Mouse (Mus musculus): Measurements from ENCODE around the gene Cnot3. TPM values are rescaled to one million over a fixed set of nuclear protein-coding genes. Genes with fewer than 3 reads are reported as not detected.

The Cnot3 gene
- polyA plus RNA-seq, 1 experiment from 2014 or later: 88.1 TPM

DNA sequence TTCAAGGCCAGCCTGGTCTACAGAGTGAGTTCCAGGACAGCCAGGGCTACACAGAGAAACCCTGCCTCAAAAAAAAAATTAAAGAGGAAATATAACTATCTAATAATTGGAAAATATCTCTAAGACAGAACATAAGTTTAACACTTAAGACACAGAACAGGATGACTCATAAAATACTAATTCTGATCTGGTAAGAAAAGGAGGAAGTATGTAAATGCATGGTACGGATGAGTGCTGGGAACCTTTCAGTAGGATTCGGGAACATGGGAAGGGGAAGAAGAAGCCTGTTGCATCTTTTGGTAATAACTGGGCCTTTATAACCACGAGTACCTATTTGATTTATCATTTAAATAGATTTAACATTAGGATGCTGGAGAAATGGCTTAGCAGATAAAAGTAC is 31.0 kb upstream of the Cnot3 start:
- H3K9me3 ChIP-seq (ENCODE audit: control insufficient read depth, low read length): no peaks in the 10 kb centered on the region
- H3K36me3 ChIP-seq (ENCODE audit: control insufficient read depth, insufficient read depth, low read length): no peaks in the 10 kb centered on the region
- no peak overlapping the region for H3K4me2 ChIP-seq (ENCODE audit: low read depth, low read length, severe bottlenecking)
- H3K9ac ChIP-seq (ENCODE audit: low read length): no peak overlapping the region
- WGBS: 76% methylated on average over 3 of the region's 3 CpGs
- no peaks in the 10 kb centered on the region for H3K27me3 ChIP-seq (ENCODE audit: control insufficient read depth, insufficient read depth, low read length)
- H3K27ac ChIP-seq (ENCODE audit: low read depth, low read length): no peak overlapping the region
- ATAC-seq (replicated peaks; ENCODE audit: low FRiP score) (no peak), DNase-seq (ENCODE audit: low spot score) (no peak)
- no peak overlapping the region for H3K4me3 ChIP-seq (ENCODE audit: low read depth, low read length)
- H3K4me1 ChIP-seq (replicated peaks; ENCODE audit: control insufficient read depth, insufficient read depth, low read length): no peaks in the 10 kb centered on the region; the same call in 1 of the 2 replicates

DNA sequence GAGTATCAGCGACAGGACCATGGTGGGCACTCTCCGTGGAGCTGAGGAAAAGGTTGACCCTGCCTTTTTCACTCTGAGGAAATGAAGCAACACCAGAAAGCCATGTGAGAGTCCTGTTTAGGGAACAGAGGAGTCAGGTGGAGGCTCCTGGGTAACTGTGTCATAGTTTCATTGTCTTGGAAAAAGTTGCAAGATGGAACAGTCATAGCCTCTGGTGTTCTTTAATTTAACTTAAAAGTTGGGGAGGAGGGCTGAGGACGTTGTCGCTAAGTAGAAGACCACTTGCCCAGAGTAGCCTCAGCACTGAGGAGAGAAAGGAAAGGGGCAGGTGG is 29.0 kb upstream of the Cnot3 start, which contains the start of gene Oscar:
TSS of gene Oscar (minus strand) at position 101 of the 332 bp plus-strand sequence.
- no peaks in the 10 kb centered on the region for H3K27me3 ChIP-seq (ENCODE audit: control insufficient read depth, insufficient read depth, low read length)
- H3K9ac ChIP-seq (ENCODE audit: low read length): no peak within 1 kb of the TSS
- peak within 1 kb of the TSS; percentile 69; the same call in 1 of the 2 replicates for H3K4me2 ChIP-seq (ENCODE audit: low read depth, low read length, severe bottlenecking)
- no peaks in the 10 kb centered on the region for H3K9me3 ChIP-seq (ENCODE audit: control insufficient read depth, low read length)
- peak within 1 kb of the TSS; percentile 77 for H3K4me3 ChIP-seq (ENCODE audit: low read depth, low read length)
- H3K27ac ChIP-seq (ENCODE audit: low read depth, low read length): no peak within 1 kb of the TSS
- ATAC-seq (replicated peaks; ENCODE audit: low FRiP score) (no peak), DNase-seq (ENCODE audit: low spot score) (no peak)
- 83% methylated on average over 4 of the region's 4 CpGs for WGBS
- peaks cover 3% of the 10 kb centered on the region; the same call in 1 of the 2 replicates for H3K36me3 ChIP-seq (ENCODE audit: control insufficient read depth, insufficient read depth, low read length)
- H3K4me1 ChIP-seq (replicated peaks; ENCODE audit: control insufficient read depth, insufficient read depth, low read length): no peaks in the 10 kb centered on the region; the same call in 1 of the 2 replicates

DNA sequence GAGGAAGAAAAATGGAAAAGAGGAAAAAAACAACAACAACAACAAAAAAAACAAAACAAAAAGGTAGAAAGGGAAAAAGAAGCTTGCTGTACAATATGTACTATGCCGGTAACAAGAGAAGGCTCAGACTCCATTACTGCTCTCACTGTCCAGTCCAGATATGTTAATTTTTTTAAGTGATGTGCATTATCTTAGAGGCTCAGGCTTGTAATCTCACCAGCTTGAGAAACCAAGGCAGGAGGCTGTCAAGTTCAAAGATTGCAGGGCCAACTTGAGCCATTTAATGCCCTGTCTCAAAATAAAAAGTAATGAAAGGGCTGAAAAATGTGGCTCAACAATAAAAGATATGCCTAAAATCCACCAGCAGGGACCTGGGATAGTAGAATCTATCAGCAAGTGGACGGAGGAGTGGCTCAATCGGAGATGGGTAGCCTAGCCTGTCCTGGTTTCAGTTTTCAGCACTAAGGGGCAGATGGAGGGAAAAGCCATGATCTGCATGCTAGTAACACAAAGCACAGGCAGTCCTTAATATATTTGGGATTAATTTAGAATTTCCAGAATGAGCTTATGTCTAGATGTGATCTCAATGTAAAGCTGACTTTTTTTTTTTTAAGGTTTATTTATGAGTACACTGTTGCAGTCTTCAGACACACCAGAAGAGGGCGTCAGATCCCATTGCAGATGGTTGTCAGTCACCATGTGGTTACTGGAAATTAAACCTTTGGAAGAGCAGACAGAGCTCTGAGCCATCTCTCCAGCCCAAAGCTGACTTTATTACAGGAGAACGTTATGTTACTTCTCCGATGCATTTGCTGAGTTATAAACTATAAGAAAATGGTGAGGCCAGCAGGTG is 28.5 kb upstream of the Cnot3 start:
- no peak overlapping the region for H3K27ac ChIP-seq (ENCODE audit: low read depth, low read length)
- H3K9ac ChIP-seq (ENCODE audit: low read length): no peak overlapping the region
- no peaks in the 10 kb centered on the region; the same call in 1 of the 2 replicates for H3K4me1 ChIP-seq (replicated peaks; ENCODE audit: control insufficient read depth, insufficient read depth, low read length)
- peaks cover 3% of the 10 kb centered on the region; the same call in 1 of the 2 replicates for H3K36me3 ChIP-seq (ENCODE audit: control insufficient read depth, insufficient read depth, low read length)
- no peaks in the 10 kb centered on the region for H3K27me3 ChIP-seq (ENCODE audit: control insufficient read depth, insufficient read depth, low read length)
- no peaks in the 10 kb centered on the region for H3K9me3 ChIP-seq (ENCODE audit: control insufficient read depth, low read length)
- no peak for DNase-seq (ENCODE audit: low spot score)
- peak; percentile 47 for ATAC-seq (replicated peaks; ENCODE audit: low FRiP score)
- peak overlapping the region; percentile 77 for H3K4me3 ChIP-seq (ENCODE audit: low read depth, low read length)
- 41% methylated on average over 6 of the region's 6 CpGs for WGBS
- H3K4me2 ChIP-seq (ENCODE audit: low read depth, low read length, severe bottlenecking): peak overlapping the region; percentile 69; the same call in 1 of the 2 replicates

DNA sequence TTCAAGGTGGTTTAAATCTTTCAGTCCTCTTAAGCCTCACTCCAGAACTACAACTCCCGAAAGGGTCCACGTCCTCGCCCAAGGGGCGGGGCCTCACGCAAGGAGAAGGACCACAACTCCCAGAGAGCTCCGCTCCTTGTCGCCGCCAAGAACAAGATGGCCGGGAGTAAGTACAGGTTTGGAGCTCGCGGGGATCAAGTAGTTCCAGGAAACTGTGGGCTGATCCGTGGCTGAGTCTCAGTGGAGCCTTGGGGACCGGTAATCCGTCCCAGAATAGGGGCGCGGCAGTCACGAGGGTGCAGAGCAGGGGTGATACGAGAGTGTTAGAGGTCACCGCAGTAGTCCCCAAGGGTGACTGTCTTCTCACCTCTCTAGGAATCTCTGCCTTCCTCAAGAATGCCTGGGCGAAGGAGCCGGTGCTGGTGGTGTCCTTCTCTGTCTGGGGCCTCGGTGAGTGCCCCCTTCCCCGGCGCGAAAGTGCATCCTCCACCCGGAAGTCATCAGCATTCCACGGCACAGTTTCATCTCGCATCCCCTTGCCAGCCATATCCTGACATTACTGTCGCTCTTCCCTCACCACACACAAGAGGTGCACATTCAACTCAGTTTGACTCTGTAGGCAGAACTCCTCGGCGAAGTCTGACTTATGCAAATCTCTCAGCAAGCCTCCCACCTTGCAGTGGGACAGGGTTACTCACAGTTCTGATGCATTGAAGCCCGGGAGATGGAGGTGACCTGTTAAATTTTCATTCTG is 27.6 kb upstream of the Cnot3 start, which contains the start of gene Ndufa3:
TSS of gene Ndufa3 (plus strand) at position 132 of the 754 bp plus-strand sequence.
- peak; percentile 91 for DNase-seq (ENCODE audit: low spot score)
- H3K27ac ChIP-seq (ENCODE audit: low read depth, low read length): 0 out of 2 replicates have a peak within 1 kb of the TSS, but pooled peaks have one; percentile 26
- peak within 1 kb of the TSS; percentile 69 for H3K4me2 ChIP-seq (ENCODE audit: low read depth, low read length, severe bottlenecking)
- H3K36me3 ChIP-seq (ENCODE audit: control insufficient read depth, insufficient read depth, low read length): peaks cover 3% of the 10 kb centered on the region; the same call in 1 of the 2 replicates
- H3K4me3 ChIP-seq (ENCODE audit: low read depth, low read length): peak within 1 kb of the TSS; percentile 77
- H3K4me1 ChIP-seq (replicated peaks; ENCODE audit: control insufficient read depth, insufficient read depth, low read length): no peaks in the 10 kb centered on the region; the same call in 1 of the 2 replicates
- H3K9ac ChIP-seq (ENCODE audit: low read length): peak within 1 kb of the TSS; percentile 84
- ATAC-seq (replicated peaks; ENCODE audit: low FRiP score): peak; percentile 95
- 1% methylated on average over 32 of the region's 32 CpGs for WGBS
- no peaks in the 10 kb centered on the region for H3K27me3 ChIP-seq (ENCODE audit: control insufficient read depth, insufficient read depth, low read length)
- no peaks in the 10 kb centered on the region for H3K9me3 ChIP-seq (ENCODE audit: control insufficient read depth, low read length)

DNA sequence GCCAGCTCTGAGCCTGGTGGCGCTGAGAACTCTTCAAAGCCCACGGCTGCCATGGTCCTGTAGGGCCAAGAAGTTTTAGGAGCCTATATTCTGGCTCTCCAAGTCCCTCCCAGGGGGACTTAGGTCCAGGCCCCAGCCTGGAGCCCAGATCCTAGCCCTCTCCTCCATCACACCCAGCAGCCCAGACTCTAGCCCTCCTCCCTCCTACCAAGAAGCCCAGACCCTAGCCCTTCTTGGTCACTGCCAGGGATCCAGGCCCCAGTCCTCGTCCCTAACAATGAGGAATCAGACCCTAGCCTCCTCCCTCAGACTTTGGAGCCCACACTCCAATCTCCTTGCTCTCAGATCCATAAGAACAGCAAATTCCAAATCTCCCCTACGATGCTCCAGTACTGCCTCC is 16.0 kb upstream of the Cnot3 start:
- no peaks in the 10 kb centered on the region for H3K27me3 ChIP-seq (ENCODE audit: control insufficient read depth, insufficient read depth, low read length)
- H3K9ac ChIP-seq (ENCODE audit: low read length): peak overlapping the region; percentile 79
- H3K4me2 ChIP-seq (ENCODE audit: low read depth, low read length, severe bottlenecking): peak overlapping the region; percentile 89
- no peaks in the 10 kb centered on the region for H3K9me3 ChIP-seq (ENCODE audit: control insufficient read depth, low read length)
- DNase-seq (ENCODE audit: low spot score): no peak
- peaks cover 2% of the 10 kb centered on the region; the same call in 1 of the 2 replicates for H3K36me3 ChIP-seq (ENCODE audit: control insufficient read depth, insufficient read depth, low read length)
- peak overlapping the region; percentile 71 for H3K4me3 ChIP-seq (ENCODE audit: low read depth, low read length)
- 42% methylated on average over 4 of the region's 4 CpGs for WGBS
- ATAC-seq (replicated peaks; ENCODE audit: low FRiP score): peak; percentile 42; the same call in 1 of the 2 replicates
- H3K4me1 ChIP-seq (replicated peaks; ENCODE audit: control insufficient read depth, insufficient read depth, low read length): peaks cover 7% of the 10 kb centered on the region; the same call in 1 of the 2 replicates
- H3K27ac ChIP-seq (ENCODE audit: low read depth, low read length): no peak overlapping the region

DNA sequence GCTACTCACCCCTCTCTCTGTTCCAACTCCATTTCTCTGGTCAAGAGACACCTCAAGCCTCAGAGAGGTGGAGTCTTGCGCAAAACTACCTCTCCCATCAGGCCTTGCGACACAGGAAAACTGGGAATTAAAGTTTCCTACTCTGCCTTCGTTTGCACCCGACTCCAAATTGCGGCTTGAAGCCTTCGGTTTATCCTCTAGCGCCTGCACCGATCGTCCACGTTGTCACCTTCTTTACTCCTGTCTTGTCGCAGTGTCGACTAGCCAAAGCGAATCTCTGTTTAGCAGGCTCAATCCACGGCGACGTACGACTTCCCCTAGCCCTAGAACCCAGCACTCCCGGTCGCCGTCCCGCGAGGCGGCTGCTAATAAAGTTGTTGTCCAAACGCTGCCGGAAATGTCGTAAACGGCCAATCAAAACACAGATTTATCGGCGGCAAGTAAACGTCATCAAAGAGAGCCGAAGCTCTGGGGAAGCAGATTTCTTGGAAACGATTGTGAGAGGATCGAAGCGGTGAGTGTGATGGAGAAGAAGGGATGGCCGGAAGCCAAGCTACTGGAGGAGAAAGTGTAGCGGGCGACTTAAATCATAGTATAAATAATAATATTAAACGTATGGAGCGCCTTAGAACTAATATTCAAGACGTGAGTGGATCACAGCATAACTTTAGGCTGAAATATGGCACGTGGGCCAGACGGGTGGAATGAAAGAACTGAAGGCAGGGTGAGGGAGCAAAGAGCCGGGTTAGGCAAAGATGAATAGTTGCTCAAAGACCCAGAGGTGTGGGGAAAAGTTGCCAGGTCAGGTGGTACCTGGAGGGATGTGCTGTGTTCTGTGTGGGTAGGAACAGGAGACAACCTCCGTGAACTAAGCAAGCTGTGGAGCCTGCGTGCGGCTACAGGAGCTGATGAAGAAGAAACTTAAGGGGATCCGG is 15.3 kb upstream of the Cnot3 start, which contains the start of the genes Tfpt and Prpf31:
TSS of gene Tfpt (minus strand) at position 387 of the 935 bp plus-strand sequence.
TSS of gene Prpf31 (plus strand) at position 443 of the 935 bp plus-strand sequence.
- Histone ChIP-seq H3K36me3 (ENCODE audit: control insufficient read depth, insufficient read depth, low read length) (peaks cover 2% of the 10 kb centered on the region; the same call in 1 of the 2 replicates), H3K9ac (ENCODE audit: low read length) (peak within 1 kb of the TSS; percentile 79), H3K4me3 (ENCODE audit: low read depth, low read length) (peak within 1 kb of the TSS; percentile 71), H3K4me1 (replicated peaks; ENCODE audit: control insufficient read depth, insufficient read depth, low read length) (peaks cover 7% of the 10 kb centered on the region; the same call in 1 of the 2 replicates), H3K9me3 (ENCODE audit: control insufficient read depth, low read length) (no peaks in the 10 kb centered on the region), H3K27ac (ENCODE audit: low read depth, low read length) (no peak within 1 kb of the TSS), H3K27me3 (ENCODE audit: control insufficient read depth, insufficient read depth, low read length) (no peaks in the 10 kb centered on the region), H3K4me2 (ENCODE audit: low read depth, low read length, severe bottlenecking) (peak within 1 kb of the TSS; percentile 90)
- ATAC-seq (replicated peaks; ENCODE audit: low FRiP score) (peak; percentile 88), DNase-seq (ENCODE audit: low spot score) (peak; percentile 93)
- WGBS: 2% methylated on average over 47 of the region's 47 CpGs

DNA sequence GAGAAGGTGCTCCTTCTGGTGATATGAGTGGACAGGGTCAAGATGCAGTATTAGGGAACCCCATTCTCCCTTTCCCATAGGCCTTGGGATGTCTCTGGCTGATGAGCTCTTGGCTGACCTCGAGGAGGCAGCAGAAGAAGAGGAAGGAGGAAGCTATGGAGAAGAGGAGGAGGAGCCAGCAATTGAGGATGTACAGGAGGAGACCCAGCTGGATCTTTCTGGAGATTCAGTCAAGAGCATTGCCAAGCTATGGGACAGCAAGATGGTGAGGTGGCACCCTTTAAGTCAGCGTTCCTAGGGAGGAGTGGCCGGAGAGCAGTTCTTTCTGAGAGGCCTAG is 14.6 kb upstream of the Cnot3 start:
- DNase-seq (ENCODE audit: low spot score) (no peak), ATAC-seq (replicated peaks; ENCODE audit: low FRiP score) (no peak)
- 64% methylated on average over 3 of the region's 3 CpGs for WGBS
- Histone ChIP-seq H3K27me3 (ENCODE audit: control insufficient read depth, insufficient read depth, low read length) (no peaks in the 10 kb centered on the region), H3K4me2 (ENCODE audit: low read depth, low read length, severe bottlenecking) (peak overlapping the region; percentile 90), H3K9ac (ENCODE audit: low read length) (peak overlapping the region; percentile 79), H3K4me3 (ENCODE audit: low read depth, low read length) (peak overlapping the region; percentile 71), H3K27ac (ENCODE audit: low read depth, low read length) (no peak overlapping the region), H3K9me3 (ENCODE audit: control insufficient read depth, low read length) (no peaks in the 10 kb centered on the region), H3K36me3 (ENCODE audit: control insufficient read depth, insufficient read depth, low read length) (no peaks in the 10 kb centered on the region; the same call in 1 of the 2 replicates), H3K4me1 (replicated peaks; ENCODE audit: control insufficient read depth, insufficient read depth, low read length) (peaks cover 7% of the 10 kb centered on the region; the same call in 1 of the 2 replicates)

All from forebrain, embryonic 11.5 days (tissue).